Mouse (Mus musculus) heart, embryonic 13.5 days (tissue): ENCODE measurements at regions not wholly inside any gene's neighbourhood (a gene's known extent, or its start where the extent isn't known, plus 50 kb on each side); places are given as distances from the start of the nearest gene placed in this dataset.

Experiments used
- ATAC-seq: fragments of 200-750 bp; cut with Nextera tagmentation; 2 replicates; pipeline ENCODE4 v1.8.0; 2017; ENCODE audit warnings: moderate TSS enrichment; ENCODE audit not compliant: insufficient number of reproducible peaks, low FRiP score, low TSS enrichment; ENCODE audit errors: extremely low read depth
- H3K27ac ChIP-seq: fragments of 300-500 bp; sonication (generic); replicated peaks from 2 replicates; pipeline ENCODE4 v1.5.1; 2015; ENCODE audit warnings: moderate library complexity, mild to moderate bottlenecking, inconsistent platforms
- H3K27me3 ChIP-seq: fragments of 300-500 bp; sonication (generic); replicated peaks from 2 replicates; pipeline ENCODE4 v1.6.1; 2015; ENCODE audit warnings: mild to moderate bottlenecking, inconsistent platforms
- H3K36me3 ChIP-seq: fragments of 300-500 bp; sonication (generic); 2 replicates; pipeline ENCODE4 v1.6.1; 2015; ENCODE audit warnings: mild to moderate bottlenecking, inconsistent platforms
- H3K4me1 ChIP-seq: fragments of 300-500 bp; sonication (generic); 2 replicates; pipeline ENCODE4 v1.6.1; 2015; ENCODE audit warnings: inconsistent platforms
- H3K4me2 ChIP-seq: fragments of 300-500 bp; sonication (generic); 2 replicates; pipeline ENCODE4 v1.6.1; 2015; ENCODE audit warnings: inconsistent platforms, mild to moderate bottlenecking, moderate library complexity
- H3K4me3 ChIP-seq: fragments of 300-500 bp; sonication (generic); 2 replicates; pipeline ENCODE4 v1.5.1; 2015; ENCODE audit warnings: moderate library complexity, mild to moderate bottlenecking, inconsistent platforms
- H3K9ac ChIP-seq: fragments of 300-500 bp; sonication (generic); 2 replicates; pipeline ENCODE4 v1.6.1; 2015; ENCODE audit warnings: inconsistent platforms, mild to moderate bottlenecking, moderate library complexity
- H3K9me3 ChIP-seq: fragments of 300-500 bp; sonication (generic); 2 replicates; pipeline ENCODE4 v1.6.1; 2016; ENCODE audit warnings: inconsistent platforms
- WGBS: fragments of 180-500 bp; shearing (Covaris S2); methylation state at CpG from one replicate; pipeline ENCODE4 v1.1.7; 2015; ENCODE audit warnings: mixed read lengths; 5-methylcytosine and 5-hydroxymethylcytosine counted together

GRCm38 (mm10) chr13:101824962-101825361 lies 56.9 kb upstream of the Pik3r1 start:
- WGBS: 87% methylated on average over 2 of the region's 2 CpGs
- no peak overlapping the region for H3K4me3 ChIP-seq
- H3K4me1 ChIP-seq: no peaks in the 10 kb centered on the region
- ATAC-seq: no peak
- H3K9me3 ChIP-seq: no peaks in the 10 kb centered on the region
- H3K9ac ChIP-seq: no peak overlapping the region
- H3K27me3 ChIP-seq: no peaks in the 10 kb centered on the region
- no peaks in the 10 kb centered on the region for H3K36me3 ChIP-seq
- no peak overlapping the region for H3K4me2 ChIP-seq
- no peak overlapping the region for H3K27ac ChIP-seq

- 70% methylated on average over 7 of the region's 7 CpGs for WGBS
- Histone ChIP-seq H3K9me3 (no peaks in the 10 kb centered on the region), H3K9ac (no peak overlapping the region), H3K4me2 (no peak overlapping the region), H3K4me3 (no peak overlapping the region), H3K27me3 (no peaks in the 10 kb centered on the region), H3K36me3 (no peaks in the 10 kb centered on the region), H3K4me1 (no peaks in the 10 kb centered on the region), H3K27ac (no peak overlapping the region)
- no peak for ATAC-seq
Measured at GRCm38 (mm10) chr13:101831872-101832629, 64.0 kb upstream of the Pik3r1 start.

GRCm38 (mm10) chr13:101834546-101834945 lies 66.5 kb upstream of the Pik3r1 start:
- ATAC-seq: no peak
- no peaks in the 10 kb centered on the region for H3K9me3 ChIP-seq

GRCm38 (mm10) chr13:101836992-101837391 lies 69.0 kb upstream of the Pik3r1 start:
- Histone ChIP-seq H3K27ac (no peak overlapping the region), H3K9me3 (no peaks in the 10 kb centered on the region), H3K27me3 (no peaks in the 10 kb centered on the region), H3K9ac (no peak overlapping the region), H3K36me3 (no peaks in the 10 kb centered on the region), H3K4me1 (no peaks in the 10 kb centered on the region), H3K4me3 (no peak overlapping the region), H3K4me2 (no peak overlapping the region)
- no peak for ATAC-seq
- WGBS: 60% methylated on average over 1 of the region's 1 CpGs

More at GRCm38 (mm10) chr13:101834546-101834945, 66.5 kb upstream of the Pik3r1 start:
- no peaks in the 10 kb centered on the region for H3K27me3 ChIP-seq
- no peaks in the 10 kb centered on the region for H3K36me3 ChIP-seq
- no peak overlapping the region for H3K9ac ChIP-seq
- no peaks in the 10 kb centered on the region for H3K4me1 ChIP-seq
- H3K4me3 ChIP-seq: no peak overlapping the region
- no peak overlapping the region for H3K27ac ChIP-seq
- WGBS: 74% methylated on average over 4 of the region's 4 CpGs
- H3K4me2 ChIP-seq: no peak overlapping the region

- ATAC-seq: no peak
Measured at GRCm38 (mm10) chr13:101844461-101845440, 76.7 kb upstream of the Pik3r1 start.

GRCm38 (mm10) chr13:101846016-101846415 lies 78.0 kb upstream of the Pik3r1 start:
- Histone ChIP-seq H3K27me3 (no peaks in the 10 kb centered on the region), H3K4me3 (no peak overlapping the region), H3K9ac (no peak overlapping the region), H3K36me3 (no peaks in the 10 kb centered on the region), H3K9me3 (no peaks in the 10 kb centered on the region), H3K27ac (no peak overlapping the region), H3K4me1 (peaks cover 9% of the 10 kb centered on the region), H3K4me2 (no peak overlapping the region)
- WGBS: 65% methylated on average over 3 of the region's 3 CpGs
- ATAC-seq: no peak

More at GRCm38 (mm10) chr13:101844461-101845440, 76.7 kb upstream of the Pik3r1 start:
- Histone ChIP-seq H3K36me3 (no peaks in the 10 kb centered on the region), H3K9ac (no peak overlapping the region), H3K4me3 (no peak overlapping the region), H3K9me3 (no peaks in the 10 kb centered on the region), H3K27me3 (no peaks in the 10 kb centered on the region), H3K27ac (no peak overlapping the region), H3K4me2 (no peak overlapping the region), H3K4me1 (peaks cover 9% of the 10 kb centered on the region)
- WGBS: 51% methylated on average over 7 of the region's 7 CpGs

- Histone ChIP-seq H3K27me3 (no peaks in the 10 kb centered on the region), H3K4me2 (no peak overlapping the region), H3K4me1 (peaks cover 9% of the 10 kb centered on the region), H3K4me3 (no peak overlapping the region), H3K9me3 (no peaks in the 10 kb centered on the region), H3K27ac (no peak overlapping the region), H3K36me3 (no peaks in the 10 kb centered on the region), H3K9ac (no peak overlapping the region)
- 69% methylated on average over 12 of the region's 12 CpGs for WGBS
- ATAC-seq: no peak
Measured at GRCm38 (mm10) chr13:101847879-101848600, 80.0 kb upstream of the Pik3r1 start.

- Histone ChIP-seq H3K27ac (no peak overlapping the region), H3K4me1 (peaks cover 9% of the 10 kb centered on the region), H3K9me3 (no peaks in the 10 kb centered on the region), H3K9ac (no peak overlapping the region), H3K36me3 (no peaks in the 10 kb centered on the region), H3K27me3 (no peaks in the 10 kb centered on the region), H3K4me3 (no peak overlapping the region), H3K4me2 (no peak overlapping the region)
- ATAC-seq: no peak
- 72% methylated on average over 2 of the region's 2 CpGs for WGBS
Measured at GRCm38 (mm10) chr13:101848601-101849147, 80.7 kb upstream of the Pik3r1 start.

GRCm38 (mm10) chr13:101849416-101849815 lies 81.4 kb upstream of the Pik3r1 start:
- no peak for ATAC-seq
- Histone ChIP-seq H3K9me3 (no peaks in the 10 kb centered on the region), H3K36me3 (no peaks in the 10 kb centered on the region), H3K4me1 (peaks cover 7% of the 10 kb centered on the region), H3K9ac (no peak overlapping the region), H3K27me3 (no peaks in the 10 kb centered on the region), H3K27ac (no peak overlapping the region), H3K4me3 (no peak overlapping the region), H3K4me2 (no peak overlapping the region)
- WGBS: 83% methylated on average over 6 of the region's 6 CpGs

GRCm38 (mm10) chr13:101851329-101851728 lies 83.3 kb upstream of the Pik3r1 start:
- Histone ChIP-seq H3K27ac (no peak overlapping the region), H3K9me3 (no peaks in the 10 kb centered on the region), H3K4me3 (no peak overlapping the region), H3K27me3 (no peaks in the 10 kb centered on the region), H3K9ac (no peak overlapping the region), H3K36me3 (no peaks in the 10 kb centered on the region), H3K4me2 (no peak overlapping the region), H3K4me1 (no peaks in the 10 kb centered on the region)
- ATAC-seq: no peak
- 41% methylated on average over 6 of the region's 6 CpGs for WGBS

- Histone ChIP-seq H3K27me3 (no peaks in the 10 kb centered on the region), H3K4me2 (no peak overlapping the region), H3K4me3 (no peak overlapping the region), H3K27ac (no peak overlapping the region), H3K9me3 (no peaks in the 10 kb centered on the region), H3K9ac (no peak overlapping the region), H3K4me1 (no peaks in the 10 kb centered on the region), H3K36me3 (no peaks in the 10 kb centered on the region)
- WGBS: 81% methylated on average over 5 of the region's 5 CpGs
- no peak for ATAC-seq
Measured at GRCm38 (mm10) chr13:101852960-101853359, 84.9 kb upstream of the Pik3r1 start.
